Mouse (Mus musculus): ENCODE measurements at regions not wholly inside any gene's neighbourhood (a gene's known extent, or its start where the extent isn't known, plus 50 kb on each side); places are given as distances from the start of the nearest gene placed in this dataset.

DNA sequence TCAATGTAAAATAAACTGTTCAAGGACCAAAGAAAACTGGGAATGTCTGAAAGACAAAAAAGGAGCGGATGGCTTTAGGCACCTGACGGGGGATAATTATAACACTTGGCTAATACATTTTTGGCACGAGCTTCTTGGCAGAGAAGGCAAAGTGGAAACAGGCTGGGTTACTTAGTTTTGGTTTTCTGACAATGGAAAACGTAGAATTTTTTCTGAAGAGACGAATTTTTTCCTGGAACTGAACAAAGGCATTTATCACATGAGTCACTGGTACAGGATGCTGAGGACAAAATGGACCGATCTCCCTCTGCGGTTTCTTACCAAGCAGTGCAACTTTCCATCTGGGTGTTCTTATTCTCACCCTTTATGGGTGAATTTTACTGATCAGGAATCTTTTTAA, 143.2 kb upstream of the Slit3 start:
- DNase-seq (ENCODE audit: low read depth, low spot score), result no peak

- no peak for DNase-seq (ENCODE audit: low read depth, low spot score)
Observed at GRCm38 (mm10) chr11:34975771-34976302, 142.4 kb upstream of the Spdl1 start.

GRCm38 (mm10) chr11:34973467-34973921, 140.1 kb upstream of the Spdl1 start:
- DNase-seq (ENCODE audit: low read depth, low spot score), result no peak

DNA sequence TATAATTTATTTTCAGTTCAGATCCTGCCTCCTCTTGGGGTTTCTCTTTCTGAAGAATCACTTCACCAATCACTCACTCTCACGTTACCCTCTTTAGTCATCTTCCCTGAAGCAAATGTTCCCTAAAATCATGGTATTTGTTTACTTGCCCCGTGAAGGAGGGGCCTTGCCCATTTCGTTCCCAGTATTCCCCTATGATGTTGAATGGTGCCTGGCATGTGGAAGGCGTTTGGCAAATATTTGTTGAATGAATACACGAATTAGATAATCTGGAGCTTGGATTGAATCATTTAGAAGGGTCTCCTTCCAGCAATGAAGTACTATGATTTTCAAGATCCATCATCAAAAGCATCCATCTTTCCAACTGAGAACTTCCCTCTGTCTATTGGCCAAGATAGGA, 139.6 kb upstream of the Spdl1 start:
- DNase-seq (ENCODE audit: low read depth, low spot score), result no peak

DNA sequence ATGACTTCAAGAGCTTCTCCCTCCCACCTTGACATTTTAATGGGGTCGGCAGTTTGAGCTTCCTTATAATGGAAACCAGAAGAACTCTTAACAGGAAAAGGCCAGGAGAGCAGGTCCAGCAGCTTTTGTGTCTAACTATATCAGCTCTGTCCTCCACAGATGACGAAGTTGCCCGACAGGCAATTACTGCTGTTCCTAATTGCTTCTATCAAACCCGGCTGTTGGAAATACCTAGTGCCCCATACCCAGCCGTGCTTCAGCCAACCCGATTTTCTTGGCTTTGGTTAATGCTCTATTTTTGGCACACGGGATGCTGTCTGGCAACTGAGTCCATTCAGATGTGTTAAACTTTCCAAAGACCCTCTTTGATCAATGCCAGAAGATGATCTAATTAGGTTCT, 125.8 kb upstream of the Spdl1 start:
- DNase-seq (ENCODE audit: low read depth, low spot score), result no peak

DNA sequence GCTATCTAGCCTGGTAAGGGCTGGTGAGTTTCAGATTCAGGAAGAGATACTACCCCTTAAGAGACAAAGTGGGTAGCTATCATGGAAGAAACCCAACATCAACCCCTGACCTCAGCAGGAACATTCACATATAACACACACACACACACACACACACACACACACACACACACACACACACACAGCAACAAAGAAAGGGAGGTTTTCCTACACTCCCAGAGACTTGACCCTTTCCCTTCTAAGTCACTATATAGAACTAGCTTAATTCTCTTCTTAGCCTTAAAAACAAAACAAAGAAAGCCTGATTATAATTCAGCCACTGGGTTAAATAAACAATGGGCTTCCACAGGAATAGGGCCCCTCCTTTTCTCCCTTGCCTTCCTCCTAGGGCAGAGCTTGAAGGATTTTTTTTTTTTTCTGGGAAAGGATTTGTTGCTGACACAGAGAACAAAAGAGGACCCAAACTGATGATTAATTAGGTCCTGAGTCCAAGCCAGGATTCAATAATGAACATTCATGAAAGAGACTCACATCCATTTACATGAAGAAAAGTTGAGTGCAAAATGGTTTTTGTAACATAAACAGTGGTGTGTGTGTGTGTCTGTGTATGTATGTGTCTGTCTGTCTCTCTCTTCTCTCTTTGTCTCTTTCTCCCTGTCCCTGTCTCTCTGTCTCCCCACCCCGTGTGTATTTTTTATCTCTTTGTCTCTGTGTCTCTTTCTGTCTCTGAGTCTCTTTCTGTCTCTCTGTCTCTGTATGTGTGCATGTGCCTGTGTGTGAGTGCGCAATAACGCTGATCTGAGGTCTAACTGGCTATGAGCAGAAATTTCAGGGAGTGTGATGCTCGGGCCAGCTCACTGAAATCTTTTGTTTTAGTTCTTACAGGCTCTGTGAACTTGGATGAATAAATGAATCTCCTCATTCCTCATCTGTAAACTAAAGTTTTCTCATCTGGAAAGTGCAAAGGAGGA, 108.3 kb upstream of the Spdl1 start:
- no peak for DNase-seq (ENCODE audit: low read depth, low spot score)

DNA sequence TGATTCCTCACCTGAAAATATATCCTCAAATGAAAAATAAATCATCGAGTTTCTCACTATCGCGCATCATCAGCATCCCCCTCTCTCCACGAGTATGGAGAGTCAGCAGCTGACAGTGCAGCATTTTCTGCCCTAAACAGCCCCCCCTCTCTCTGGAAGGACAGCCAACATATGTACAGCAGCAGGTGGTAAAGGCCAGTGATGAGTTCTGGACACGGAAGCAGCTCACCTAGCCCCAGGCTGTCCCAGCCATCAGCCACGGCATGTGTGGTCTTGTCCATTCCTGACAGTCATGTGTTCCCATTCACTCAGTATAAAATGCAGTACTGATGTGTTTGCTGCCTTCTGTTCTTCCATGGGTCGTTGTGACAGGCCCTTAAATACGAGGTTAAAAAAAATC, 106.7 kb upstream of the Spdl1 start:
- DNase-seq (ENCODE audit: low read depth, low spot score), result no peak

- no peak for DNase-seq (ENCODE audit: low read depth, low spot score)
Observed at GRCm38 (mm10) chr11:34939002-34939401, 105.6 kb upstream of the Spdl1 start.

DNA sequence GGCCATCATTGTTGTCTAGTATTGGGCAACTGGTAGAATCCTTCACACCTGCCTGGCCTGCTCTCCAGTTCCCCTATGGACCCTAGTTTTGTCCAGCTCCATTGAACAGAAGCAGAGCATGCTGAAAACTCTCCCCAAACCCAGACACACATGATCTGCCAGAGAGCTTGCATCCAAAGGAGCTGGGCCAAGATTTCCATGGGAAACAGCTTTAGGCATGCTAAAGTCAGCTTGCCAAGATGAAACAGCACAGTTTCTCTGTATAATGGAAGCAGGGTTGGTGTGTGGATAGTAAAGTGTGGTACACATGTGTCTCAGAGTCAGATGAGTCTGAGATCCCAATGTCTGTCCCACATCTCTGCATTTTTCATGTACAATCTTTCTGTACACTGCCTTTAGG, 98.8 kb upstream of the Spdl1 start:
- DNase-seq (ENCODE audit: low read depth, low spot score), result no peak

DNA sequence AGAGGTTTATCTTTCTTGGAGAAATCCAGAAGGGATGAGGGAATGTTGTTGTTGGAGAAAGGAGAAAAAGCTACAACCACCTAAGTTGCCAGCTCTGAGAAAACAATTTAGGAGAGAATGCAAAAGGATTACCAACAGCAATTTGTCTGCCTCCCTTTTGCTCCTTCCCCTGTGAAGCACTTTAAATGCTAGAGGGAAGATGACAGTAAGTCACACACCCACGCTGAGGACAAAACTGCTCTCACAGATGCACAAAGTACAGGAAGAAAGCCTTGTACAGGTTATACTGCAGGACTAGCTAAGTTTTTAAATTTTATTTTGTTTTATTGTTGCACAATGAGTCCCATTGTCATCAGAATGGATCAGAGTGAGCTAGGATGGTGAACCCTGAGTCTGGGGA, 83.7 kb upstream of the Spdl1 start:
- no peak for DNase-seq (ENCODE audit: low read depth, low spot score)

- no peak for DNase-seq (ENCODE audit: low read depth, low spot score)
Observed at GRCm38 (mm10) chr11:34909841-34910240, 76.4 kb upstream of the Spdl1 start.

DNA sequence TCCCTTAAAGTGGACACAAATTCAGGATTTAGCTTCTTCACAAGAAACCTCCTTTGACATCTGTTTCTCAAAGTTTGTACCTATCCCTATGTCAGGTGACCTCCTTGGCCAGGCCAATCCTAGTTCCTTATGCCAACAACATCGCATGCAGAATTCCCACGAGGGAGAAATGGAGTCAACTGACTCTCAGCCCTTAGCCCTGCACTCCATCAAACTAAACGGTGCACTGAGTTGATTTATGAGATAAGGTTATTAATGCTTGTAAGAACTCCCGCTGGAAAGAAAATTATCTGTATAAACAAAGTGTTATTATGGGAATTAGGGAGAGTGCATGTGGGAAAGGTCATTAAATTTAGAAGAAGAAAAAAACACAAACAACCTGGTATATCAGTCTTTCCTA, 70.8 kb upstream of the Spdl1 start:
- no peak for DNase-seq (ENCODE audit: low read depth, low spot score)

DNA sequence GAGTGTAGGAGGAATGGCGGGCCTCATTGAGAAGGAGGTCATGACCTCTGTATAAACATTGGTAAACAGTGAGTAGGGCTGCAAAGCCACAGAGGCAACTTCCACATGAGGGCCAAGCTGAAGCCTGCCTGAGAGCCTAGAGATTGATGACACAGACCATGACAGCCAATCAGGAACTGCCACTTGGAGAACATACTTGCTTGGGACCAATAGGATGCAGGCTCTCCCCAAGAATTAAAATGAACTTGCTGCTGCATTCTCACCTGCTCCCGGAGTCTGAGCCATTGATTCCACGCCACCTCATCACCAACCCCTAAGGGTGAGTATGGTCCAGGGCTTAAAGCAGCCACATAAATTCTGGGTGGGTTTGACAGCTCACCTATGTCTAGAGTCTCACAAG, 66.0 kb upstream of the Spdl1 start:
- peak; percentile 48 for DNase-seq (ENCODE audit: low read depth, low spot score)

GRCm38 (mm10) chr11:34895624-34896023, 62.2 kb upstream of the Spdl1 start:
- DNase-seq (ENCODE audit: low read depth, low spot score), result no peak

DNA sequence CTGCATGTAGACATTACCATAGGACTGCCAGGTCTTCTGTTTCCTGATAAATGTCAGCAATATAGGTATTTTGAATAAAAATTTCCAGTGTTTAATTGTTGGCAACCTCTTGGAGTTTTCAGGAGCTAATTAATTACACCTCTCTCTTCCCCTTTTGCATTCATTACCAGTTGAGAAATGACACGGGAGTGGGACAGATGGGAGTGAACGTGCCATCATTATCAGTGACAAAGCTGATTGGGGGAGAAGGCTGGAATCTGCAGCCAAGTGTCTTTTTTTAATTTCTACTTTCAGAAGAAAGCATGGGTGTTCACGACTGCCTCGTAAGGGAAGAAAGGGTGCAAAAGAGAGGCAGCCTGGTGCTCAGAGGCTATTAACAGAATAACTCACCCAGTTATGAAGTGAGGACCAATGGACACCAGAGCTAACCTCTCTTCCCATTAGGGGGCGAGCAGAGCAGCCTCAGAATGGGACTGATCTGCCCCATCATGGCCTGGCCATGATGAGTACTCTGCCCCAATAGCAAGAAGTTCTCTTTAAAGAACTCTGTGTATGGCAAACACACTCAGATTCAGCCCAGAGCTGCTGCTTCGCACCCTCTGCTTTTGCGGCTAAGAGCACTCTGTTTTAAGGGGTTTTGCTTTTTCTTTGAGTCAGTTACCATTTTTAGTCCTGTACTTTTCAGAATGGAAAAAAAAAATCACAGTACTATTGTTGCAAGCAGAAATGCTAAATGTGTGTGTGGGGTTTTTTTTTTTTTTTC, 55.1 kb upstream of the Spdl1 start:
- peak; percentile 7 for DNase-seq (ENCODE audit: low read depth, low spot score)

GRCm38 (mm10) chr11:34887587-34887986, 54.1 kb upstream of the Spdl1 start:
- no peak for DNase-seq (ENCODE audit: low read depth, low spot score)
